Mouse (Mus musculus): Measurements from ENCODE around the gene Rcsd1. TPM values are rescaled to one million over a fixed set of nuclear protein-coding genes. Genes with fewer than 3 reads are reported as not detected.
"Not testable (repeated sequence)": the region's sequence is repeated elsewhere in the genome, so short reads cannot be mapped to it uniquely, and the experiment has no call there.

Rcsd1 gene
- polyA plus RNA-seq, 1 experiment from 2014 or later, result 42.8 TPM

DNA sequence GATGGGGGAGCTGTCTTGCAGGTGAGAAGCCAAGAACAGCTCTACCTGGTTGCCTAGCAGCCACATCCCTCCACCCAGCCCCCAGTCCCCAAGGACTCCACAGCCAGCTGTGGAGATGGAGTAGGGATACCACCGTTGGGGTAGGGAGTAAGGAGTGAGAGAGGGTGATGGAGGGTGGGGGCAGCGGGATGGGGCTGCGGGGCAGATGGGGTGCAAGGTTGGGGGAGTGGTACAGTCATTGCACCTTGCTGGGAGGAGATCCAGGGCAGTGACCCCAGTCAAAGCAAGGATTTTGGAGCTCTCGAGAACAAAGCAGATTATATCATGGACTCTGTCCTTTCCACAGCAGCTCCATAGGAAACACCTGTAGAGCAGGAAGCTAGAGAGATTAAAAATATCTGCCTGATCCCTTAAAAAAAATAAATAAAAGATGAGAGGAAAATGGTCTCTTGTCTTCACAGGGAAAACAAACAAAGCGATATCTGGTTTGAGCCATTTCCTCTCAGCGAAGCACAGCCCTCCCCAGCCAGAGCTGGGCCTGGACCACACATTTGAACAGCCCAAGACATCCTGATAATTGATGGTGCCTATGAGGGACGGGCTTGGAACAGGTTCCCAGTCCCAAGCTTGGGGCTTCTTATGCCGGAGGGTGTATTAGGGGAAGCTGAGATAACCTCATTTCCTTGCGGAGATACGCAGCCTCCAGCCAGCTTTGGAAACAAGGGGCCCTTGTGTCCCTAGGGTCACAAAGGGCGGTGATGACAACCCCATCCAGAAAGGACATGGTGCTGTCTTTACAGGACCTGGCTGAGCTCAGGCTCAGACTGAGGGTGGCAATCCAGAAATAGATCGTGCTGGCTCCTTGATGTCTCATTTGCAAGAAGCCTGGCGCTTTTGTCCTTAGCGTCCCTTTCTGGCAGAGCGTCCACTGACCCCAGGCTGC, 25.0 kb downstream of the Rcsd1 start:
- Histone ChIP-seq H3K9ac (no peak overlapping the region), H3K27me3 (no peaks in the 10 kb centered on the region), H3K4me3 (no peak overlapping the region), H3K27ac (peak overlapping the region; percentile 83), H3K9me3 (no peaks in the 10 kb centered on the region), H3K4me2 (no peak overlapping the region), H3K4me1 (peaks cover 67% of the 10 kb centered on the region), H3K36me3 (no peaks in the 10 kb centered on the region)
- 52% methylated on average over 15 of the region's 15 CpGs for WGBS
- ATAC-seq (ENCODE audit: borderline replicate concordance, extremely low read depth, low FRiP score, low TSS enrichment), result peak; percentile 64

GRCm38 (mm10) chr1:165682056-165682853, 27.3 kb downstream of the Rcsd1 start:
- H3K4me1 ChIP-seq, result peaks cover 57% of the 10 kb centered on the region

GRCm38 (mm10) chr1:165681045-165681794, 28.3 kb downstream of the Rcsd1 start:
- no peak for ATAC-seq (ENCODE audit: borderline replicate concordance, extremely low read depth, low FRiP score, low TSS enrichment)
- no peaks in the 10 kb centered on the region for H3K27me3 ChIP-seq
- no peaks in the 10 kb centered on the region for H3K9me3 ChIP-seq
- no peak overlapping the region for H3K4me3 ChIP-seq
- no peak overlapping the region for H3K4me2 ChIP-seq
- no peaks in the 10 kb centered on the region for H3K36me3 ChIP-seq
- peaks cover 47% of the 10 kb centered on the region for H3K4me1 ChIP-seq
- H3K27ac ChIP-seq, result peak overlapping the region; percentile 16; the same call in 1 of the 2 replicates
- H3K9ac ChIP-seq, result no peak overlapping the region
- WGBS, result 65% methylated on average over 13 of the region's 13 CpGs

More at GRCm38 (mm10) chr1:165682056-165682853, 27.3 kb downstream of the Rcsd1 start:
- WGBS, result 62% methylated on average over 18 of the region's 18 CpGs
- Histone ChIP-seq H3K36me3 (no peaks in the 10 kb centered on the region), H3K27ac (peak overlapping the region; percentile 34; the same call in 1 of the 2 replicates), H3K9me3 (no peaks in the 10 kb centered on the region), H3K4me3 (no peak overlapping the region), H3K27me3 (no peaks in the 10 kb centered on the region), H3K9ac (no peak overlapping the region), H3K4me2 (no peak overlapping the region)
- ATAC-seq (ENCODE audit: borderline replicate concordance, extremely low read depth, low FRiP score, low TSS enrichment), result no peak

DNA sequence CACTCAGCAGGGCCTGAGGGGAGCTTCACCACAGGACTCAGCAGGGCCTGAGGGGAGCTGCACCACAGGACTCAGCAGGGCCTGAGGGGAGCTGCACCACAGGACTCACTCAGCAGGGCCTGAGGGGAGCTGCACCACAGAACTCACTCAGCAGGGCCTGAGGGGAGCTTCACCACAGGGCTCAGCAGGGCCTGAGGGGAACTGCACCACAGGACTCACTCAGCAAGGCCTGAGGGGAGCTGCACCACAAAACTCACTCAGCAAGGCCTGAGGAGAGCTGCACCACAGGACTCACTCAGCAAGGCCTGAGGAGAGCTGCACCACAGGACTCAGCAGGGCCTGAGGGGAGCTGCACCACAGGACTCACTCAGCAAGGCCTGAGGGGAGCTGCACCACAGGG, 29.5 kb downstream of the Rcsd1 start:
- not testable (repeated sequence) for H3K27ac ChIP-seq

GRCm38 (mm10) chr1:165679618-165679997, 29.9 kb downstream of the Rcsd1 start:
- no peak overlapping the region for H3K27ac ChIP-seq
- no peak overlapping the region for H3K4me2 ChIP-seq
- H3K4me3 ChIP-seq, result no peak overlapping the region
- no peak overlapping the region for H3K9ac ChIP-seq
- 45% methylated on average over 3 of the region's 3 CpGs for WGBS
- no peaks in the 10 kb centered on the region for H3K27me3 ChIP-seq
- ATAC-seq (ENCODE audit: borderline replicate concordance, extremely low read depth, low FRiP score, low TSS enrichment), result no peak
- H3K36me3 ChIP-seq, result no peaks in the 10 kb centered on the region
- peaks cover 33% of the 10 kb centered on the region for H3K4me1 ChIP-seq
- H3K9me3 ChIP-seq, result no peaks in the 10 kb centered on the region

More for the DNA sequence above, 29.5 kb downstream of the Rcsd1 start:
- H3K4me2 ChIP-seq; H3K4me3 ChIP-seq; H3K9me3 ChIP-seq; ATAC-seq (ENCODE audit: borderline replicate concordance, extremely low read depth, low FRiP score, low TSS enrichment); H3K27me3 ChIP-seq; H3K36me3 ChIP-seq; H3K9ac ChIP-seq: not testable (repeated sequence)
- peaks cover 38% of the 10 kb centered on the region for H3K4me1 ChIP-seq

DNA sequence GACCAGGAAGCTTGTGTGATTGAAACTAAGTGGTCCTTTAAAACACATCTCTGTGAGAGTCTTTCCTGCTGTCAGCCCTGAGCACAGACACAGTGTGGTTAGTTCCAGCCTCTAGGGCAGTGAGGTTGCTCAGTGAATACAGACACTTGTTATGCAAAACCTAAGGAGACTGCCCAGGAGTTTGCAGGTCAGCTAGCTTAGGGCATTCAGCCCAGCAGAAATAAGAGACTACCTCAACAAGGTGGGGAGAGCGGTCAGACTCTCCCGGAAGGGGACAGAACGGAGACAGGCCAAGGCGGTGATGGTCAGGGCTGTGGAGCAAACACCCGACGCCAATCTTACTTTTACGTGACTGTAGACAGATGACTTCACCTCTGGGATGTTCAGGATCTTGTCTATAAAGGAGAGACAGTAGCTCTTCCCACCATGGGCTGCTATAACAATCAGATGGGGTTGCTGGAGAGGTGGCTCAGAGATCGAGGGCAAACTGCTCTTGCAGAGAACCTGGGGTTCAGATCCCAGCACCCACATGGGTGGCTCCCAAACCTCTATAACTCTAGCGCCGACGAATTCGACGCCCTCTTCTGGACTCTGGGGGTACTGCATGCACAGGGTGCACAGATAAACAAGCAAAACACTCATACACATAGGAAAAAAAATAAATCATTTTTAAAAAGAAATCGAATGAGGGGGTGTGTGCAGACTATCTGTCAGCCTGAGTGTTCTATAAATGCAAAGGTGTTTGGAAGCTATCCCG, 30.5 kb downstream of the Rcsd1 start:
- H3K27ac ChIP-seq, result no peak overlapping the region
- H3K36me3 ChIP-seq, result no peaks in the 10 kb centered on the region

GRCm38 (mm10) chr1:165677558-165677957, 32.0 kb downstream of the Rcsd1 start:
- Histone ChIP-seq H3K4me3 (no peak overlapping the region), H3K4me2 (no peak overlapping the region), H3K27ac (no peak overlapping the region), H3K4me1 (peaks cover 28% of the 10 kb centered on the region), H3K9me3 (no peaks in the 10 kb centered on the region), H3K36me3 (no peaks in the 10 kb centered on the region), H3K9ac (no peak overlapping the region), H3K27me3 (no peaks in the 10 kb centered on the region)
- WGBS, result 70% methylated on average over 4 of the region's 4 CpGs
- ATAC-seq (ENCODE audit: borderline replicate concordance, extremely low read depth, low FRiP score, low TSS enrichment), result no peak

More for the DNA sequence above, 30.5 kb downstream of the Rcsd1 start:
- Histone ChIP-seq H3K9ac (no peak overlapping the region), H3K9me3 (no peaks in the 10 kb centered on the region), H3K4me2 (no peak overlapping the region), H3K27me3 (no peaks in the 10 kb centered on the region), H3K4me1 (peaks cover 32% of the 10 kb centered on the region), H3K4me3 (no peak overlapping the region)
- WGBS, result 78% methylated on average over 15 of the region's 15 CpGs
- ATAC-seq (ENCODE audit: borderline replicate concordance, extremely low read depth, low FRiP score, low TSS enrichment), result no peak

DNA sequence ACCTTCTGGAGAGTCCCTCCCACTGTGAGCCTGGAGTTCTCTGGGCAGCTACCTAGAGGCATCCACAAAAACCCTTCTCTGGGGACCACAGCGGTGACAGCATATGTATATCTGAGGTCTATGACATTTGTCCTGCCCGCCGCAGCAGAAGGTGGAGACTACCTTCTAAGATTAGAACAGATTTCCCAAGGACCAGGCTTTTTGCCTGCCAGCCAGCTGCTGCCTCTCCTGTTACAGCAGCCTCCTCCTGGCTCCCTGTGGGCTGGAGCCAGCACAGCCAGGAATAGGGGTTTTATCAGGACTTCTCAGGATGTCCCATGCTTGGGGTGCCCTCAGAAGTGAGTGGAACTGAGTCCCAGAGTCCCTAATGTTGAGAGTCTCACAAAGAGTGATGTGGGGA, 32.6 kb downstream of the Rcsd1 start:
- no peak overlapping the region for H3K9ac ChIP-seq
- H3K27me3 ChIP-seq, result no peaks in the 10 kb centered on the region
- peaks cover 22% of the 10 kb centered on the region; the same call in 1 of the 2 replicates for H3K4me1 ChIP-seq
- H3K4me3 ChIP-seq, result no peak overlapping the region
- ATAC-seq (ENCODE audit: borderline replicate concordance, extremely low read depth, low FRiP score, low TSS enrichment), result no peak
- no peaks in the 10 kb centered on the region for H3K9me3 ChIP-seq
- no peaks in the 10 kb centered on the region for H3K36me3 ChIP-seq
- no peak overlapping the region for H3K4me2 ChIP-seq
- no peak overlapping the region for H3K27ac ChIP-seq
- WGBS, result 66% methylated on average over 3 of the region's 3 CpGs

- H3K27ac ChIP-seq, result no peak overlapping the region
These were observed 34.4 kb downstream of the Rcsd1 start for GRCm38 (mm10) chr1:165675167-165675566.

GRCm38 (mm10) chr1:165672355-165672754, 37.2 kb downstream of the Rcsd1 start:
- Histone ChIP-seq H3K4me1 (0 out of 2 replicates have a peak, but pooled peaks cover under 1% of the 10 kb centered on the region), H3K36me3 (no peaks in the 10 kb centered on the region), H3K4me3 (no peak overlapping the region), H3K27ac (no peak overlapping the region), H3K9ac (no peak overlapping the region), H3K27me3 (no peaks in the 10 kb centered on the region), H3K4me2 (no peak overlapping the region), H3K9me3 (no peaks in the 10 kb centered on the region)
- ATAC-seq (ENCODE audit: borderline replicate concordance, extremely low read depth, low FRiP score, low TSS enrichment), result no peak
- 73% methylated on average over 9 of the region's 9 CpGs for WGBS

More at GRCm38 (mm10) chr1:165675167-165675566, 34.4 kb downstream of the Rcsd1 start:
- 85% methylated on average over 9 of the region's 9 CpGs for WGBS
- Histone ChIP-seq H3K4me1 (peaks cover 7% of the 10 kb centered on the region; the same call in 1 of the 2 replicates), H3K9ac (no peak overlapping the region), H3K4me2 (no peak overlapping the region), H3K9me3 (no peaks in the 10 kb centered on the region), H3K36me3 (no peaks in the 10 kb centered on the region), H3K4me3 (no peak overlapping the region), H3K27me3 (no peaks in the 10 kb centered on the region)
- no peak for ATAC-seq (ENCODE audit: borderline replicate concordance, extremely low read depth, low FRiP score, low TSS enrichment)

- 61% methylated on average over 6 of the region's 6 CpGs for WGBS
- Histone ChIP-seq H3K4me3 (no peak overlapping the region), H3K27ac (no peak overlapping the region), H3K4me1 (0 out of 2 replicates have a peak, but pooled peaks cover 3% of the 10 kb centered on the region), H3K9me3 (no peaks in the 10 kb centered on the region), H3K4me2 (no peak overlapping the region), H3K9ac (no peak overlapping the region), H3K36me3 (no peaks in the 10 kb centered on the region), H3K27me3 (no peaks in the 10 kb centered on the region)
- ATAC-seq (ENCODE audit: borderline replicate concordance, extremely low read depth, low FRiP score, low TSS enrichment), result no peak
These were observed 39.5 kb downstream of the Rcsd1 start for GRCm38 (mm10) chr1:165670056-165670455.
